Mouse (Mus musculus) liver, postnatal 0 days (tissue): ENCODE results near the gene Nt5c3b. TPM values are rescaled to one million over a fixed set of nuclear protein-coding genes. Genes with fewer than 3 reads are reported as not detected.

Experiments
- ATAC-seq: fragments of 200-750 bp; cut with Nextera tagmentation; 2 replicates; pipeline ENCODE4 v1.8.0; 2017; ENCODE audit warnings: mild to moderate bottlenecking, moderate library complexity
- DNase-seq: peaks from one replicate; pipeline ENCODE4 v3.0.0-alpha.2; 2016
- H3K27ac ChIP-seq: fragments of 300-500 bp; sonication (generic); 2 replicates; pipeline ENCODE4 v1.5.1; 2014; ENCODE audit warnings: antibody characterized with exemption, moderate library complexity, mild to moderate bottlenecking, low read depth
- H3K27me3 ChIP-seq: fragments of 300-500 bp; sonication (generic); 2 replicates; pipeline ENCODE4 v1.6.1; 2014; ENCODE audit warnings: low read length, control low read depth, mixed read lengths; ENCODE audit not compliant: insufficient read depth
- H3K36me3 ChIP-seq: fragments of 300-500 bp; sonication (generic); replicated peaks from 2 replicates; pipeline ENCODE4 v1.6.1; 2014; ENCODE audit warnings: mild to moderate bottlenecking, control low read depth, low read length, moderate library complexity, mixed read lengths; ENCODE audit not compliant: insufficient read depth
- H3K4me1 ChIP-seq: fragments of 300-500 bp; sonication (generic); 2 replicates; pipeline ENCODE4 v1.6.1; 2014; ENCODE audit warnings: antibody characterized with exemption, mild to moderate bottlenecking, control low read depth; ENCODE audit not compliant: insufficient read depth
- H3K4me2 ChIP-seq: fragments of 300-500 bp; sonication (generic); 2 replicates; pipeline ENCODE4 v1.6.1; 2014; ENCODE audit warnings: low read depth, mild to moderate bottlenecking, low read length, moderate library complexity, mixed read lengths
- H3K4me3 ChIP-seq: fragments of 300-500 bp; sonication (generic); 2 replicates; pipeline ENCODE4 v1.5.1; 2014; ENCODE audit warnings: low read depth, low read length
- H3K9ac ChIP-seq: fragments of 300-500 bp; sonication (generic); replicated peaks from 2 replicates; pipeline ENCODE4 v1.6.1; 2014; ENCODE audit warnings: mild to moderate bottlenecking, moderate library complexity
- H3K9me3 ChIP-seq: fragments of 300-500 bp; sonication (generic); 2 replicates; pipeline ENCODE4 v1.6.1; 2016; ENCODE audit warnings: mild to moderate bottlenecking, control low read depth, low read length, mixed read lengths
- CTCF ChIP-seq: sonication (generic); IDR thresholded peaks from 2 replicates; pipeline ENCODE4 v1.5.1; 2016; ENCODE audit warnings: antibody characterized with exemption, low read depth
- EP300 ChIP-seq: IDR thresholded peaks from 2 replicates; pipeline ENCODE4 v1.6.1; 2016; ENCODE audit warnings: antibody characterized with exemption, low read depth, mild to moderate bottlenecking
- WGBS: fragments of 180-500 bp; shearing (Covaris S2); extraction: QIAGEN DNeasy Blood & Tissue Kit; methylation state at CpG from one replicate; pipeline ENCODE4 v1.1.7; 2014; ENCODE audit not compliant: insufficient replicate concordance; 5-methylcytosine and 5-hydroxymethylcytosine counted together
- polyA plus RNA-seq: library from polyadenylated mRNA; unstranded; fragments of >200 nt; fragmentation: Nextera tagmentation; extraction: Ambion mirVana; gene quantifications from 2 replicates; pipeline ENCODE4 v1.2.1, GENCODE M21; 2015

Nt5c3b gene
- polyA plus RNA-seq, 1 experiment from 2014 or later: 11.9 TPM

- ATAC-seq (no peak), DNase-seq (no peak)
- no peak overlapping the region for H3K4me3 ChIP-seq
- H3K27ac ChIP-seq: no peak overlapping the region
- H3K4me2 ChIP-seq: no peak overlapping the region
- H3K9ac ChIP-seq: no peak overlapping the region
- TF ChIP-seq EP300 (no peak), CTCF (no peak)
- H3K4me1 ChIP-seq: no peaks in the 10 kb centered on the region
- no peaks in the 10 kb centered on the region for H3K9me3 ChIP-seq
- no peaks in the 10 kb centered on the region for H3K36me3 ChIP-seq
- peaks cover 11% of the 10 kb centered on the region for H3K27me3 ChIP-seq
- WGBS: 82% methylated on average over 12 of the region's 12 CpGs
Observed at GRCm38 (mm10) chr11:100408835-100409462, 32.7 kb downstream of the Nt5c3b start.

GRCm38 (mm10) chr11:100408076-100408834, 33.4 kb downstream of the Nt5c3b start:
- 36% methylated on average over 10 of the region's 10 CpGs for WGBS
- Histone ChIP-seq H3K27ac (no peak overlapping the region), H3K27me3 (peaks cover 4% of the 10 kb centered on the region; the same call in 1 of the 2 replicates), H3K36me3 (no peaks in the 10 kb centered on the region), H3K9ac (no peak overlapping the region), H3K9me3 (no peaks in the 10 kb centered on the region), H3K4me1 (no peaks in the 10 kb centered on the region), H3K4me2 (no peak overlapping the region), H3K4me3 (no peak overlapping the region)
- TF ChIP-seq CTCF: peak; percentile 80
- TF ChIP-seq EP300: no peak
- ATAC-seq: 0 out of 2 replicates have a peak, but pooled peaks have one; percentile 41
- peak; percentile 74 for DNase-seq

- no peaks in the 10 kb centered on the region for H3K9me3 ChIP-seq
- H3K27ac ChIP-seq: no peak overlapping the region
- ATAC-seq: no peak
- no peak overlapping the region for H3K9ac ChIP-seq
- no peak for DNase-seq
- no peaks in the 10 kb centered on the region for H3K36me3 ChIP-seq
- TF ChIP-seq CTCF: no peak
- TF ChIP-seq EP300: no peak
- 75% methylated on average over 5 of the region's 5 CpGs for WGBS
- H3K4me3 ChIP-seq: no peak overlapping the region
- H3K4me1 ChIP-seq: peaks cover 5% of the 10 kb centered on the region
- no peaks in the 10 kb centered on the region; the same call in 1 of the 2 replicates for H3K27me3 ChIP-seq
- H3K4me2 ChIP-seq: no peak overlapping the region
Observed at GRCm38 (mm10) chr11:100406995-100407705, 34.5 kb downstream of the Nt5c3b start.

GRCm38 (mm10) chr11:100406273-100406672, 35.3 kb downstream of the Nt5c3b start:
- Histone ChIP-seq H3K9me3 (no peaks in the 10 kb centered on the region), H3K27me3 (no peaks in the 10 kb centered on the region), H3K4me1 (peaks cover 7% of the 10 kb centered on the region), H3K9ac (no peak overlapping the region), H3K4me2 (no peak overlapping the region), H3K4me3 (no peak overlapping the region), H3K27ac (no peak overlapping the region), H3K36me3 (no peaks in the 10 kb centered on the region)
- DNase-seq: no peak
- no peak for ATAC-seq
- TF ChIP-seq CTCF: no peak
- no peak for TF ChIP-seq EP300
- WGBS: 78% methylated on average over 8 of the region's 8 CpGs

GRCm38 (mm10) chr11:100404456-100405074, 37.0 kb downstream of the Nt5c3b start:
- ATAC-seq: no peak
- Histone ChIP-seq H3K36me3 (no peaks in the 10 kb centered on the region), H3K9me3 (no peaks in the 10 kb centered on the region), H3K4me3 (no peak overlapping the region), H3K4me1 (peaks cover 7% of the 10 kb centered on the region), H3K9ac (no peak overlapping the region), H3K4me2 (no peak overlapping the region), H3K27me3 (no peaks in the 10 kb centered on the region), H3K27ac (no peak overlapping the region)
- 77% methylated on average over 3 of the region's 3 CpGs for WGBS
- no peak for TF ChIP-seq EP300
- no peak for TF ChIP-seq CTCF
- no peak for DNase-seq
